Mouse (Mus musculus) embryonic facial prominence, embryonic 11.5 days (tissue): Measurements from ENCODE around the gene Dcdc2b. TPM values are rescaled to one million over a fixed set of nuclear protein-coding genes. Genes with fewer than 3 reads are reported as not detected.

Experiments
- ATAC-seq: fragments of 200-750 bp; cut with Nextera tagmentation; replicated peaks from 2 replicates; pipeline ENCODE4 v1.8.0; 2017; ENCODE audit warnings: low read depth; ENCODE audit not compliant: insufficient number of reproducible peaks, low FRiP score, low TSS enrichment
- DNase-seq: peaks from one replicate; pipeline ENCODE4 v3.0.0-alpha.2; 2015; ENCODE audit warnings: low spot score
- H3K27ac ChIP-seq: fragments of 300-500 bp; sonication (generic); replicated peaks from 2 replicates; pipeline ENCODE4 v1.5.1; 2014; ENCODE audit warnings: mild to moderate bottlenecking, low read depth, low read length, control low read depth
- H3K27me3 ChIP-seq: fragments of 300-500 bp; sonication (generic); 2 replicates; pipeline ENCODE4 v1.6.1; 2014; ENCODE audit warnings: mild to moderate bottlenecking, low read length, moderate library complexity, mixed read lengths; ENCODE audit not compliant: control insufficient read depth, insufficient read depth
- H3K36me3 ChIP-seq: fragments of 300-500 bp; sonication (generic); replicated peaks from 2 replicates; pipeline ENCODE4 v1.6.1; 2014; ENCODE audit warnings: low read depth, mild to moderate bottlenecking, low read length, moderate library complexity, mixed read lengths; ENCODE audit not compliant: control insufficient read depth, insufficient read depth
- H3K4me1 ChIP-seq: fragments of 300-500 bp; sonication (generic); 2 replicates; pipeline ENCODE4 v1.6.1; 2014; ENCODE audit warnings: low read length, mixed read lengths; ENCODE audit not compliant: control insufficient read depth, insufficient read depth
- H3K4me2 ChIP-seq: fragments of 300-500 bp; sonication (generic); 2 replicates; pipeline ENCODE4 v1.6.1; 2014; ENCODE audit warnings: low read depth, mild to moderate bottlenecking, control low read depth, low read length, moderate library complexity
- H3K4me3 ChIP-seq: fragments of 300-500 bp; sonication (generic); 2 replicates; pipeline ENCODE4 v1.5.1; 2014; ENCODE audit warnings: low read depth, low read length, control low read depth
- H3K9ac ChIP-seq: fragments of 300-500 bp; sonication (generic); replicated peaks from 2 replicates; pipeline ENCODE4 v1.6.1; 2014; ENCODE audit warnings: mild to moderate bottlenecking, control low read depth, low read length
- H3K9me3 ChIP-seq: fragments of 300-500 bp; sonication (generic); replicated peaks from 2 replicates; pipeline ENCODE4 v1.6.1; 2016; ENCODE audit warnings: mild to moderate bottlenecking, low read length, inconsistent platforms, mixed read lengths; ENCODE audit not compliant: control insufficient read depth
- WGBS: fragments of 180-500 bp; shearing (Covaris S2); extraction: QIAGEN DNeasy Blood & Tissue Kit; methylation state at CpG from one replicate; pipeline ENCODE4 v1.1.7; 2014; 5-methylcytosine and 5-hydroxymethylcytosine counted together
- polyA plus RNA-seq: library from polyadenylated mRNA; unstranded; fragments of >200 nt; fragmentation: Nextera tagmentation; extraction: Ambion mirVana; gene quantifications from 2 replicates; pipeline ENCODE4 v1.2.1, GENCODE M21; 2014

The Dcdc2b gene
- polyA plus RNA-seq, 1 experiment from 2014 or later = 1.2 TPM

DNA sequence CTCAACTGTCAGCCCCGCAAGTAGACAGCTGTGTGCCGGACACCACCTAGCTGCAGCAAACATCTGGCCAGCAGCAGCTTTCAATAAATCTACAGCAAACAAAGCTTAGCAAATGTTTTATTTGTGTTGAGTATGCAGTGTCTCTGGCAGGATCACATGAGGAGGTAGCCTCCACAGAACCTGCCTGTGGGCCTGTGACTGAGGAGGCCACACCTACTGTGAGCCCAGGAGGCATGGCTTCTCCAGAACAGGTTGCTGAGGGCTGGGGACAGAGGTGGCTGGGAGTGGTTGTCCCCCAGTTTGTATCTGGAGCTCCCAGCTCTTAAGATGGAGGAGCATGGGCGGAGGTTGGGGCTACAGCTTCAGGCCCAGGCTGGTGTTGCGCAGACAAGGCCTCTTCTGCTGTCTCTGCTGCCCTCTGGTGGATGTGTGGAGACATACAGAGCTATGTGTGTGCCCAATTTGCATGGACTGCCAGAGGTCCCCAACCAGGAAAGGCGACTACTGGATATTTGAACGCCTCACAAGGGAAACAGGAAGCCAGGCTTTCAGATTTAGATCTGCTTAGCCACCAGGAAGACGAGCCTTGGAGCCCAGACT, 5.5 kb downstream of the Dcdc2b start:
- H3K4me1 ChIP-seq = no peaks in the 10 kb centered on the region
- peak; percentile 61 for ATAC-seq
- H3K36me3 ChIP-seq = peaks cover 2% of the 10 kb centered on the region; the same call in 1 of the 2 replicates
- no peaks in the 10 kb centered on the region for H3K27me3 ChIP-seq
- no peak overlapping the region for H3K9ac ChIP-seq
- H3K4me2 ChIP-seq = no peak overlapping the region
- WGBS = 37% methylated on average over 7 of the region's 7 CpGs
- H3K4me3 ChIP-seq = no peak overlapping the region
- no peak overlapping the region for H3K27ac ChIP-seq
- no peaks in the 10 kb centered on the region for H3K9me3 ChIP-seq
- peak; percentile 87 for DNase-seq

DNA sequence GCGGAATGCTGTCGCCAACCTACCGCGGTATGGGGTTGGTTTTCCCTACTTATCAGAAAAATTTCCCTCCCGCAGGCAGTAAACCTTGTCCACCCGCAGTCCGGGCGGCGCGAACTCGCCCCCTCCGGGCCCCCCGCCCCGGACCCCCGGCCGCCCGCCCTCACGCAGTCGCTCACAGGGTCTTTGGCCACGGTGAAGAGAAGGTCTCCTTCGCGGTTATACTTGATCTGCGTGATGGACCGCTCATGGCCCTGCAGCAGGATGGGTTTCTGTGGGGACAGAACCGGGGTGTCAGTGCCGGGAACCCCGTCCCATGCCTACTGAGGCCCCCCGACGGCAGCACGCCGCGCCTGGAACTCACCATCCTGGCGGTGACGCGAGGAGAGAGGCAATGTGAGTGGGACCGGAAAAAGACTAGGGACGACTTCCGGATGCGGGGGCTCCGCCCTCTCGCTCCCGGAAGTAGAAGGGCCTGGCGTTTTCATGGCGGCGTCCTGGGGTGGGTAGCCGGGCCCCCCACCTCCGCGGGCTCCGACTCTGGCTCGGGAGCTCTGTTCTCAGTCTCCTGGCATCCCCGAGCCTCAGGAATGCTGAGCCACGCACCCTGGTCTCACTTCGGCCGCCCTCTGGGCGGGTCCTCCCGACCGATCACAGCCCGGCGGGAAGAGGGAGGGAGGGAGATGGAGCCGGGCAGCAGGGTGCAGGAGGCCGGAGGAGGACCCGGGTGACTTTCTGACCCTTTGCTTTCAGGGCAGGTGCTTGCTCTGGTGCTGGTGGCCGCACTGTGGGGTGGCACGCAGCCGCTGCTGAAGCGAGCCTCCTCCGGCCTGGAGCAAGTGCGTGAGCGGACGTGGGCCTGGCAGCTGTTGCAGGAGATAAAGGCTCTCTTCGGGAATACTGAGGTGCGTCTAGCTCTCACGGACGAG, 13.6 kb downstream of the Dcdc2b start, which contains the start of the genes Eif3i and Tmem234:
Gene Eif3i (minus strand): TSS at position 416 of the 926 bp plus-strand sequence.
Gene Tmem234 (plus strand): TSS at position 436 of the 926 bp plus-strand sequence.
- DNase-seq (peak; percentile 91), ATAC-seq (peak; percentile 84)
- no peaks in the 10 kb centered on the region for H3K4me1 ChIP-seq
- no peak within 1 kb of the TSS; the same call in 1 of the 2 replicates for H3K27ac ChIP-seq
- H3K9me3 ChIP-seq = no peaks in the 10 kb centered on the region
- peak within 1 kb of the TSS; percentile 60 for H3K4me2 ChIP-seq
- H3K9ac ChIP-seq = peak within 1 kb of the TSS; percentile 94
- WGBS = under 1% methylated on average over 70 of the region's 74 CpGs
- peak within 1 kb of the TSS; percentile 99 for H3K4me3 ChIP-seq
- H3K27me3 ChIP-seq = no peaks in the 10 kb centered on the region
- H3K36me3 ChIP-seq = no peaks in the 10 kb centered on the region; the same call in 1 of the 2 replicates

DNA sequence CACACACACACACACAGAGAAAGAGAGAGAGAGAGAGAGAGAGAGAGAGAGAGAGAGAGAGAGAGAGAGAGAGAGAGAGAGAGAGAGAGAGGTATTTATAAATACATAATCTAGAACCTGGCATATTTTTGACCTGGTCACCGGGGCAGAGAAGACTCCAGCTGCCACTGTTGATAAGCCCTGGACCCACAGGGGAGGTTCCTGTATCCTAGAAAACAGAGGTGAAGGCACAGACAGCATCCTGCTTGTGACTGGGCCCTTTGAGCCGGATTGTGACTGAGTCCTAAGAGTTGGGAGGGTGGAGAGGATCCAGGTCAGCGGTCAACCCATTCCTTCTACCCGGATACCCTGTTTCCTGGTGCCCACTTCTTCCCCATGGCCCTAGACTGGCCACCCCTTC, 25.2 kb downstream of the Dcdc2b start:
- Histone ChIP-seq H3K27ac (no peak overlapping the region), H3K4me2 (no peak overlapping the region), H3K4me1 (no peaks in the 10 kb centered on the region), H3K4me3 (no peak overlapping the region), H3K27me3 (no peaks in the 10 kb centered on the region), H3K9me3 (no peaks in the 10 kb centered on the region), H3K36me3 (peaks cover 11% of the 10 kb centered on the region), H3K9ac (no peak overlapping the region)
- DNase-seq = no peak
- ATAC-seq = no peak
- 79% methylated on average over 4 of the region's 4 CpGs for WGBS

DNA sequence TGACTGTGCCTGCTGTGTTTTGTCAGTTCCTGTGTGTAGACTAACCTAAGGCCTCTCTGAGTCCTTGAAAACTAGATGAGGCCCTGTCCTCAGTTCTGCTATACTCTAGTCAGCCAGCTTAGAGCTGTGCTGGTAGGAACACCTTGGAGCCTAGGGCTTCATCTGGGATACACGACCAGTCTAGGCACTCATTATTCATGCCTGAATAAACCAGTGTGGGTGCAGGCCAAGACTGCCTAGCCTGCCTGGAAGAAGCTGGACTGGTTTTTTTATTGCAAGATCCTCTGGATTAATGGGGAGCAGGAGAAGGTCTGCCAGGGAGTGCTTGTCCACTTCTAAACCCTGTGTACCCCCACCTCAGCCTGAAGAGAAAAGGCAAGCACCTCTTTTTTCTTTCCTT, 27.1 kb downstream of the Dcdc2b start:
- WGBS = 48% methylated on average over 1 of the region's 1 CpGs
- Histone ChIP-seq H3K36me3 (peaks cover 4% of the 10 kb centered on the region), H3K27me3 (no peaks in the 10 kb centered on the region), H3K9ac (no peak overlapping the region), H3K4me3 (no peak overlapping the region), H3K27ac (no peak overlapping the region), H3K4me1 (no peaks in the 10 kb centered on the region), H3K4me2 (no peak overlapping the region), H3K9me3 (no peaks in the 10 kb centered on the region)
- no peak for ATAC-seq
- no peak for DNase-seq

DNA sequence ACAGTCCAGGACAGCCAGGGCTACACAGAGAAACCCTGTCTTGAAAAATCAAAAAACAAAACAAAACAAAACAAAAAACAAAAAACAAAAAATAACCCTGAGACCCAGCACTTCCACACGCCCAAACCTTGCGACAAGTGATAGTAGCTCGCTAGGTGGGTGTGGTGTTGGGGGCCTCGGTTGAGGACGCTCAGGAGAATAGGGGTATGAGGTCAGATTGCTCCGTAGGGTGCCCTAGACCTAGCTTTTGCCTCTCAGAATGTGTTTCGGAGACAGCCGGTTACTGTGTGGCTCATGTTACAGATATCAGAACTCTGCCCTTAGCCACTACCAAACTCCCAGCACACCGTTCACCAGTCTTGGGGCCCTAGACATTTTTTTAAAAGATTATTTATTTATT, 28.3 kb downstream of the Dcdc2b start:
- no peak overlapping the region for H3K4me3 ChIP-seq
- H3K9ac ChIP-seq = no peak overlapping the region
- peak overlapping the region; percentile 77; the same call in 1 of the 2 replicates for H3K4me2 ChIP-seq
- ATAC-seq = 0 out of 2 replicates have a peak, but pooled peaks have one; percentile 30
- H3K27ac ChIP-seq = no peak overlapping the region
- no peak for DNase-seq
- H3K9me3 ChIP-seq = no peaks in the 10 kb centered on the region
- H3K27me3 ChIP-seq = no peaks in the 10 kb centered on the region
- H3K4me1 ChIP-seq = no peaks in the 10 kb centered on the region
- WGBS = 67% methylated on average over 9 of the region's 9 CpGs
- H3K36me3 ChIP-seq = no peaks in the 10 kb centered on the region

DNA sequence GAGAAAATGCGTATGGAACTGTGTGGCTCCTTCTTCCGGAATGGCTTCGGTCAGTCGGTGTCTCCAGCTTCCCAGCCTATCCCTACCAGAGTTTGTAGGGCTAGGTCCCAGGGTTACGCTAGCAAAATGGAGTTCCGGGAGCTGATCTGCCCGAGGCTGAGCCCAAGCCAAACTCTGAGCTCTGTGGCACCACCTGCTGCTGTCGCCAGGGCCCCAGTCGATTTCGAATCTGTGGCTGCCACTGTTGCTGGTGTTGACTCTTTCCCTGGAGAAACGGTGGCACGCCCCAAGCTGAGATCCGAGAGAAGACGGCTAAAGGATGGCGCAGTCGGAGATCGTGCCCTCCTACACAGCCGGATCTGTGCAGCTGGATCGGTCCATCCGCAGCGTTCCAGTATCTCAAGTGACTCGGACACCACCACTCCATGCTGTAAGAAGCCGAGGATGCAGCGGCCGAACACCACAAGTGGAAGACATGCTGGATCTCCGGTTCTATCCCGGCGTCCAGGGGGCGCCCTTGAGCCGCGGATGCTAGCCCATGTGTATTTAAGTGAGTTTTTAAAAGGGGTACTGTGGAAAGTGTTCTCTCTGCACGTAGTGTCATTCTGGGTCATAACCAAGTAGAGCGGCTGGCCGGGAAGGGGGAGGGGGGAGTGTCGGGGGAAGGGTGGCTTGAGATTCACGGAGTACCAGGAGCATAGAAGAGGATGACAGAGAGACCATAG, 29.0 kb downstream of the Dcdc2b start:
- Histone ChIP-seq H3K27me3 (no peaks in the 10 kb centered on the region), H3K36me3 (no peaks in the 10 kb centered on the region), H3K27ac (no peak overlapping the region), H3K9ac (peak overlapping the region; percentile 62), H3K4me3 (peak overlapping the region; percentile 41), H3K9me3 (no peaks in the 10 kb centered on the region), H3K4me2 (peak overlapping the region; percentile 77), H3K4me1 (no peaks in the 10 kb centered on the region)
- ATAC-seq (peak; percentile 63; the same call in 1 of the 2 replicates), DNase-seq (peak; percentile 85)
- 2% methylated on average over 36 of the region's 36 CpGs for WGBS

DNA sequence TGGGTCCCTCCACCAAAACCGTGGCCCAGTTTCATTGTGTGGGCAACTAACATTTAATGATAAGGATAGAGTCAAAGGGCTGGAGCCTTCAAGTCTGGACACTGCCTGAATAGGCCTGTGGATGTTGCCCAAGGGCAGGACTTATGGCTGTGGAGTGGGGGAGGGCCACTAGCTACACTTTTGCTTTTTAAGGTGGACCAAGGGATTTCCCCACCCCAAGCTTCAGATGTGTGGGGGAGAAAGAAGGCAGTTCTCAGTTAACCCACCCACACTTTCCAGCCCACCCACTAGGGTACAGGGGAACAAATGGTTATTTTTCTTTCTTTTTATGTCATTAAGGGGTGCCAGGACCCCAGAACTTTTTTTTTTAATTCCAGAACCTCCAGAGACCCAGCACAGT, 29.7 kb downstream of the Dcdc2b start:
- H3K4me3 ChIP-seq = no peak overlapping the region; the same call in 1 of the 2 replicates
- H3K36me3 ChIP-seq = no peaks in the 10 kb centered on the region
- no peaks in the 10 kb centered on the region for H3K9me3 ChIP-seq
- H3K4me1 ChIP-seq = no peaks in the 10 kb centered on the region
- no peak overlapping the region; the same call in 1 of the 2 replicates for H3K9ac ChIP-seq
- ATAC-seq (no peak), DNase-seq (no peak)
- H3K27ac ChIP-seq = no peak overlapping the region
- no peak overlapping the region for H3K4me2 ChIP-seq
- no peaks in the 10 kb centered on the region for H3K27me3 ChIP-seq
- WGBS = 50% methylated on average over 1 of the region's 1 CpGs
